Mouse (Mus musculus): ENCODE measurements around the gene Gm13539.
"Not testable (repeated sequence)": the region's sequence is repeated elsewhere in the genome, so short reads cannot be mapped to it uniquely, and the experiment has no call there.

Gene Gm13539

DNA sequence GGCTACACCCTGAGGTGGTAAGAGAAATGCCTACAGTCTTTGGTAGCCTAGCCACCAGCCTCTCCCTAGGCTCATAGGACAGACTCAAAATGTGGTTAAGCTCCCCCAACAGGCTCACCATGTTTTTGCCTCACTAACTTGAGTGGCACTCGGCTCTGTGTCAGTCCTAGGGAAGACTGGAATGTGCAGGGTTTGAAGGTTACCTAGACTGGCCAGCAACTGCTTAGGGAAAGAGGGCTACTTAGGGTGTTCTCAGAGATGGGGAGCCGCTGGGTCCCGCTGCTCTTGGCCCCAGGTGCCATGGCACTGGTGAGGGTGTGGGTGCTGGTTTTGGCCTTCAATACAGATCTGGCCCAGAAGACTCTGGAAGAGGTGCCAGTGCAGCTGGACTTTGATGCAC, at the start of gene Gm13539:
Gm13539 (plus strand) TSS at position 301 of the 400 bp plus-strand sequence.
- DNase-seq (ENCODE audit: low spot score) = no peak

DNA sequence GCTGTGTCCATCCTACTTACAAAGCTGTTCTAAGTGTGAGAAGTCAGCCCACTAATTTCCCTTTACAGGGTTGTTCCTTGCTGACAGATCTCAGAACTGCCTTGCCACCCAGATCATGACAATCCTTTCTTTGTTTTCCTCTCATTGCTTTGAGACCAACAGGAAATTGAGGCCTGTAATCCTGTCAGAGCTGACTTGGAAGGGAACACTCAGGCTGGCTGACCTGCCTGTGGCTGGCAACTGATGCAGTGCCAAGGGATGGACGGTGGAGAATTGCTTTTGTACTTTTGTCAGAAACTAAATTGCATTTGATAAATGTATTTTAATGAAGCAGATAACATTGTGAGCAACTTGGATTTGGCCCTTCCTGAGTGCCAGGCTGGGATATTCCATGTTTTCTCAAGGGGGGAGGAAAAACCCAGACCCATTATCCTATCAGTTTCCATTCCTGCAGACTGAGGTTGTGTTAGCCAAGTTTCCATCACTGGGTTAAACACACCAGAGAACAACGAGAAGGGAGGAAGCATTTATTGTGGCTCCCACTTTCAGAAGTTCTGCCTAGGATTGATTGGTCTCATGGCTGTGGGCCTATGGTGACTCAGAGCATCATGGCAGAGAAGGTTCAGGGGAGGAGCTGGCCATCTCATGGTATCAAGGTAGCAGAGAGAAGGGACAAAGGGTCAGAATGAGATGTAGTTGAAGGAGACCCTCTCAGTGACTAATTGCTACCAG, 48.7 kb upstream of the Gm13539 start:
- DNase-seq (ENCODE audit: low spot score) = no peak

DNA sequence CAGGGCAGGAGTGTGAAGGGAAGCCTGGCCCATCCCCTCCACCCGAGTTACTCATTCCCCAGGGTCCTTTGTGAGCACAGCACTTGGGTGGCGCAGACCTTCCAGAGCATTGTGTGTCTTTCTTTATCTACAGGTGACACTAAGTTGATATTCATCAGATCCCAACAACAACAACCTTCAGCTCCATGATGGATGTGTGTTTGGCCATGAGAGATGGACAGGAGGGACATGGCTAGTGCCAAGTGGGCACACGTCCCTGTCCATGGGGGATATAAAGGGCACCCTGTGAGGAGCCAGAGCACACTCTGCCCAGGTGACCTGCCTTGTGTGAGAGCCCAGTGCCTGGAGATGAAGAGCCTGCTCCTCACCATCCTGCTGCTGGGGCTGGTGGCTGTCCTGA, 45.3 kb upstream of the Gm13539 start, which contains the start of gene Obp2b:
Obp2b (plus strand) TSS at position 301 of the 400 bp plus-strand sequence.
- DNase-seq (ENCODE audit: low spot score) = not testable (repeated sequence)

DNA sequence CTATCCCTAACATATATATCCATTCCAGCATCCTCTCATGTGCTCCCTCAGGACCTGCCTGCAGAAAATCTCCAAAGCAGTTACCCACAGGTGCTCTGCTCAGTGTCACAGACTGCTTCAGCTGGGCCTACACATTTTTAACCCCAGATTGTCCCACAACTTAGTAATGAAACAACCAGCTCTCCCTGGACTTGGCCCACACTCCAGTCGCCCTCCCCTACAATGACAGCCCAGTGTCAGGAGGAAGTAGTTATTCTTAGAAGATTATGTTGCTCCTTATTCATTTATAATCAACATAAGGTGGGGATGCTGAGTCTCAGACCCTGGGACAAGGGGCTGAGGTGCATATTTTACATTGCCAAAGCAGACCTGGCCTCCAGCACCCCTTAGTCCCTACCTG, 40.4 kb upstream of the Gm13539 start:
- DNase-seq (ENCODE audit: low spot score) = no peak

DNA sequence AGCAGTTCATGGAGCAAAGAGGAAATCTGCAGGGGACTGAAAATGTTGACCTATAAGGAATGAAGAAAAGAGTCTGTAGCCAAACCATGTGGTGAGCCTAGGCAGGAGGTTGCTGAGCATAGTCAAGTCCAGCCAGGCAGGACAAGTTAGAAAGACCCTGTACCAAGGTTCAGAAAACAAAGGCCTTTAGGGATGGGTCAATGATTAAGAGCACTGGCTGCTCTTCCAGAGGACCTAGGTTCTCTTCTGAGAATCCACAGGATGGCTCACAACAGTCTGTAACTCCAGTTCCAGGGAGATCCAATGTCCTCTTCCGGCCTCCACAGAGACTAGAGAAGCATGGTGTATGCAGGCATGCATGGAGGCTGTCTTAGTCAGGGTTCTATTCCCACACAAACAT, 27.9 kb upstream of the Gm13539 start:
- DNase-seq (ENCODE audit: low spot score) = no peak

DNA sequence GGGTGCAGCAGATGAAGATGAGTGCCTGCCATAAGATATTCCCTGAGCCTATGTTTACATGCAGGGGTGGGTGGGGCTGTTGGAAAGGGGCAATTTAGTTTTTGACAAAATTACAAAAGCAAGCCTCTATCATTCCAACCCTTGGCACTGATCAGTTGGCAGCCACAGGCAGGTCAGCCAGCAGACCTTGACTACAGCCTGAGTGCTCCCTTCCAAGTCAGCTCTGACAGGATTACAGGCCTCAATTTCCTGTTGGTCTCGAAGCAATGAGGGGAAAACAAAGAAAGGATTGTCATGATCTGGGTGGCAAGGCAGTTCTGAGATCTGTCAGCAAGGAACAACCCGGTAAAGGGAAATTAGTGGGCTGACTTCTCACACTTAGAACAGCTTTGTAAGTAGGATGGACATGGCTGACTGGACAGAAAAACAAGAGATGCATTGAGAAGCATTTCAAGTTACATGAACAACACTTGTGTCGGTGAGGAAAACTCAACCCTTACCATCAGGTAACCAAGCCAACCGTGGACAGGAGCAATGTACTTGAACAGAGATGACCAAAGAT, 23.9 kb upstream of the Gm13539 start:
- no peak for DNase-seq (ENCODE audit: low spot score)

DNA sequence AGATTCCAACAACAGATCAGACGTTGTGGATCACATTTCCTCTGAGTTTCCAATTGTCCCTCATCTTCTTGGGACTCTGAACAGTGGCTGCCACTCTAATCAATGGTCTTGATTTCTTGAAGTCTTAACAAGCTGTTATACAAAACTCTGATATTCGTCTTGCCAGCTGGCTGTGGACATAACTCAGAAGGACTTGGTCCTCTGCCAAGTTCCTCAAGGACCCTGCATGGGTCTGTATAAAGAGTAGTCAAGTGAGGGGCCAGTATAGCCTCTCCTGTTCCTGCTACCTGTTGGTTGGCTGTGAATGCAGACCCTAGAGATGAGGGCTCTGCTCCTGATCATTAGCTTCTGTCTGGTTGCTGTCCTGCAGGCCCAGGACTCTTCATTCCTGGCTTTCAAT, 16.8 kb upstream of the Gm13539 start, which contains the start of gene Lcn3:
Lcn3 (plus strand) TSS at position 301 of the 400 bp plus-strand sequence.
- no peak for DNase-seq (ENCODE audit: low spot score)

DNA sequence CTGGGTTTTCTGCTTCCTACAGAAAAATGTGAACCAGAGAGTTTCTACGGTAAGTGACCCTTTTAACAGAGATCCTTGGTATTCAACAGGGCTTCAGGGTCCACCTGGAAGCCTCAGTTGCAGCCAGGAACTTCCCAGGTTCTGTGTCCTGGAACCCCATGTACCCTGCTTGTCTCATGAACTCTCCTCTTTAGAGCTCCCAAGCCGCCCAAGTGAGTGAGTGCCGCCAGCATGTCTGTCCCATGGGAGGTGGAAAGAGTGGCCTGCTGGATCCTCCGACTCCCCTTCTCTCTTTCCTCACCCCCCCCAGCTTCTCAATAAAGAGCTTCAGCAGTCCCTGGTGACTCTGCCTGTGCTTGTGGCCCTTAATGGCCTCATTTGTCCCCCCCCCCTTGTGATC, 14.3 kb upstream of the Gm13539 start:
- DNase-seq (ENCODE audit: low spot score) = no peak

DNA sequence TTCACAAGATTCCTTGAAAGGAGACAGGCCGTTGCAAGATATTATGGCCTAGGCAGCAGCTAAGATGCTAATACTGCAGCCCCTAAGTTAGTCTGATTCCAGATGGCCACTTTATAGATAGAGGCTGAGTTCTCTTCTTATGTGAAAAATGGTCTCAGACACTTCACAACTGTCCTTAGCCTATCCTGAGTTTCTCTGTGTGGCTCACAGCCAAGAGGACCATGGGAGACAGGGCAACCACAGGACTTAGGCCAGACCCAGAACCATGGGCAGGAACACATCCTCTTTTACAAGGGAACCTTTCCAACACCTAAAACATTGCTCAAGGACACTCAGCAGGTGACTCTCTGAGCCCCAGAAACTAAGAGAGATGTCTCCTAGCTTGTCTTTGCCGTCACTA, 8.6 kb upstream of the Gm13539 start:
- DNase-seq (ENCODE audit: low spot score) = no peak

DNA sequence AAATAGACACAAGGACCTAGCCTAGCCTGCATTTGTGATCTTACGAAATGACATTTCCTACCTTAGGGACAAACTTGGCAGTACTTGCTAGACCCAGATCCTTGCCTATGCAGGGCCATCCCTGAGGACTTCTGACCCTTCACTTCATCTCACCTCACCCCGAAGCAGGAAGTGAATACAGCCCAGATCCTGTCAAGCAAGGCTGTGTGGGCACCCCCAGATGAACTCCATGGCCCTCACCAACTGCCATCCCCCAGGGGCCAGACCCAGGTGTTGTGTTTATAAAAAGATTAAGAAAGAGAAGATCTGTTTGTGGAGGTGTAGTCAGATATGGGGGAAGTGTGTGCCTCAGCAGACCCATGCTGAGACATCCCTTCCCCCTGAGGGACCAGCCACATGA, 7.4 kb upstream of the Gm13539 start:
- no peak for DNase-seq (ENCODE audit: low spot score)

DNA sequence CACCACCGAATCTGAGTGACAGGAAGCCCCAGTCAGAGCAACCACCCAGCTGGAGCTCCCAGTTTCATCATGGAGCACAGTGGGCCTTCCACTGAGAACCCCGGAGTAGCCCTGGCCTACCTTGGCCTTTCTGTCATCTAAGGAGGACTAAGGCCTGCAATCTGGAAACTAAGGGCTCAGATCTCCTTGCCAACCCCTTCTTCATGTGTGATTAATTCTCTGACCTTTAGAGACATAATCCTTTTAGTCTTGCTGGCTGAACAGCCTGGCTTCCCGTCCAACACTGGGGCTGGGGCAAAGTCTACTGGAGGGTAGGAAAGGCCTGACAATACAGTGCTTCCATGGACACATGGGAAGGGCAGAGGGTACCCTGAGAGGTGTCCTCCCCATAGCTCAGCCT, 6.1 kb upstream of the Gm13539 start:
- DNase-seq (ENCODE audit: low spot score) = no peak

DNA sequence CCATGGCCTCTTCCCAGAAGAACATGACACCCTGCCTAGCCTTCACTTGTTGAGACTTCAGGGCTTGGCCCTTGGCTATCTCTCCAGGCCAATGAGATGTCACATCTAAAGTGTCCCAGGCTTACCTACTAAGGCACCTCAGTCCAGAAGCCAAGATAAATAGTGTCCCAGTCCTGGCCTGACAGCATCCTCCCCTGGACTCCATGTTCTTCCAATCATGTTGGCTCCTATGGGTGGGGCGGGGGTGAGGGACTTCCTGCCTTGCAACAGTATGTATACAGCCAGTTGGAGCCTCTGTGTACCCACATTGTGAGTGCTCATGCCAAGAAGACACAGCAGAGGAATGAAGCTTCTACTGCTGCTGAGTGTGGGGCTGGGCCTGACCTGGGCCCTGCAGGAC, 5.3 kb upstream of the Gm13539 start, which contains the start of gene Lcn11:
Lcn11 (plus strand) TSS at position 301 of the 400 bp plus-strand sequence.
- no peak for DNase-seq (ENCODE audit: low spot score)

DNA sequence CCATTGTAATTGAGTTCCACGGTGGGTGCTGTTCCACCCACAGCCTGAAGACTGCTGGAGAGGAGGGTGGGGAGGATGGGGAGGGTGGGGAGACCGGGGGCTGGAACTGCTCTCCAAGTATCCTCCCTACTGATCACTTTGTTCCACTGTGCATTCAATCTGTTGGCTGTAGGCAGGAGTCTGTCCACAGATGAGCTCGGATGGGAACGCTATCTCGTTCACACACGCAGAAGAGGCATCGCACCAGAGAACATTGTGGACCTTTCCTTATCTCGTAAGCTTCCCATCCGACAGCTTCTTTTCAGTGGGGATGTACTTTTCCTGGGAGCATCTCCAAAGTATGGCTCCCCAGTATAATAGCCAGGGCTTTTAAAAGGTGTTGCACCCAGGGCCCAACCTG, 3.0 kb upstream of the Gm13539 start:
- DNase-seq (ENCODE audit: low spot score) = no peak

DNA sequence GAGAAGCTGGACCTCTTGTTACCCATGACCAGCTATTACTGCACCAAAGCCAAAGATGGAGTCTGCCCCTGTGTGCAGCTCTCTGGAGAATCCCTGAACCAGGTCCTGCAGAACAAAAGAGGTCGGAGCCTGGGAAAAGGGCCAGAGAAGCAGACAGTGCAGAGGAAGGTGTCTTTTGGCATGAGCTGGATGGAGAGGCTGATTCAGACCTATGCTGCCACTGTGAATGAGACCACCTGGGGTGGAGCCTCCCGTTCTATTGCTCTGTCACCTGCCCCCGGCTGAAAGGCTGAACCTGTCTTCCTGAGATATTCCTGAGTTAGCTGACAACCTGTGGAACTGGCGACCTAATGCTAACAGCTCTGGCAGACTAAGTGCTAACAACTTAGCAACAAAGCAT, 1.1 kb upstream of the Gm13539 start:
- DNase-seq (ENCODE audit: low spot score) = no peak

DNA sequence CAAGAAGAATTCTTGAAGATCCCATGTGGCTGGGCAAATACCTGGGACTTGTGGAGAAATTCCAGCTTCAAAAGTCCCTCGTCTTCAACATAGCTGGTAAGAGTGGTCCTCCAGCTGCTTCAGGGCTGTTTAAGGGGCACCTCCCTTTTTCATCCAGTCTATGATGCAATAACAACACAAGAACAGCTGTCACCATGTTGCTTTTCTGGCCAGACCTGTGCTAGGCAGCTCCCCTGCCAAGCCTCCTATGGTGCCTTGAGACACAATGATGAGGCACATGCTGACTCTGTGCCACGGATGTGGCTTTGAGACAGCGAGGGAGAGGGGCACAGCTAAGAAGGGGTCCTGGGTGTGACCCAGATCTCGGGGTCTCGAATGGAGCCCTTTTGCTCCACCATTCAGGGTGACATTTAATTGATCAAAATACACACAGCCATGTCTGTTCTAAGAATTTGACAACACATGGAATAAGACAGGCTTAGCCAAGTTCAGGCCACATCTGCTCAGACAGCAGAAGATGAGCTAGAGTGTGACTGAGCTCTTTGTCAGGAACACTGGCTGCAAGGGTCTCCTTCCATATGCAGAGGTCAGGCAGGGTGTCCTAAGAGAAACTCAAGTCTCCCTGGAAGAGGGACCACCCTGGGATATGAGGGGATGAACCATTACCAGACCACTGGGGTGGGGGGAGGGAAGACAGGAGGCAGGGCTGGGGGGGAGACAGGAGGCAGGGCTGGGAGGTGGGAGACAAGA, 3.7 kb downstream of the Gm13539 start:
- DNase-seq (ENCODE audit: low spot score) = no peak

DNA sequence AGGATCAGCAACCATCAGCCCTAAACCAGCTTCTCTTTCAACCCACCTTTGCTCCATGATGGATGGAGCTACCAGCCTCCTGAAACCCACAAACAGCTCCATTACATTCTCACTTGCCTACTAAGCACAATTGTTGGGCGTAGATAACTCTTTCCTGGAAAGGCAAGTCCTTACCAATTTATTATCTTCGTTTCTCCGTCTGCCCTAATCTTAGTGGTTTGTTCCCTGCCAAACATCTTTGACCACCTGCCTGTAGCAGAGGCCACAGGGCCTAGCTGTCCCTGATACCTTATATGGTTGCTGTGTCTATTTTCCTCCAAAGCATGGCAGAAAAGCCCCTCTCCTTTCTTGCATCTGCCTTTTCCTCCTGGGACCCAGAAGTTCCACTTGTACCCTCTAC, 7.0 kb downstream of the Gm13539 start:
- no peak for DNase-seq (ENCODE audit: low spot score)

DNA sequence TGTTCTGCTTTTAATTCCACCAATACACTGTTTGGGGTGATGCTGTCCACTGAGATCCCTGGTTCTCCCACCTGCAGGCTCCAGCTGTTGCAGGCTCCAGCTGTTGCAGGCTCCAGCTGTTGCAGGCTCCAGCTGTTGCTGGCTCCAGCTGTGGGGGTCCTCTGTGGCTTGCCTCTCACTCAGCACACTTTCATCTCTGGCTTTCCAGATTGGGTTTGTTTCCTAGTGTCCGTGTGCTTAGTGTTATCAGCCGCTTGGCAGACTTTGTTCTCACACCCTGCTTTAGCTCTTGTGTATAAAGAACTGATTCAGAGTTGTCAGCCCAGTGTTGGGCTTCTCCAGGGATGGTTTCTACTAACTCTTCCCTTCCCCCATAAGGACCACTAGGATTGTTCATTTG, 15.6 kb downstream of the Gm13539 start:
- DNase-seq (ENCODE audit: low spot score) = no peak

DNA sequence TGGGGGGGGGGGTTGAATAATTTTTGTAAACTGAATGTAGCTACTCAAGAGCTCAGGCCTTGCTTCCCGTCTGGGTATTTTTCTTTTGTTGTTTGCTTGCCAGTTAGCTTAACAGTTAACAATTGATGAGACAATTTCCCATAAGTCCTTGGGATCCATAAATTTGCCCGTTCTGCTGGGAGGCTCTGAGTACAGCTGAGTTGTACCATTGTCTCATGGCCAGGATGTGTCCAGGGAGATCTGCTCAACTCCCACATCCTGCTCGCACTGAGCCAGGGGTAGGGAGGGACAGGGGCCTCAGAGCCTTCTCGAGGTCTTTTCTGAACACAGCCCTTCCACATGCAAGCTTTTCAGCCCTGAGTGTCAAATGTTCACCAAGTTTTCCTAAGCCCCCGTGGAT, 16.0 kb downstream of the Gm13539 start:
- DNase-seq (ENCODE audit: low spot score) = no peak

DNA sequence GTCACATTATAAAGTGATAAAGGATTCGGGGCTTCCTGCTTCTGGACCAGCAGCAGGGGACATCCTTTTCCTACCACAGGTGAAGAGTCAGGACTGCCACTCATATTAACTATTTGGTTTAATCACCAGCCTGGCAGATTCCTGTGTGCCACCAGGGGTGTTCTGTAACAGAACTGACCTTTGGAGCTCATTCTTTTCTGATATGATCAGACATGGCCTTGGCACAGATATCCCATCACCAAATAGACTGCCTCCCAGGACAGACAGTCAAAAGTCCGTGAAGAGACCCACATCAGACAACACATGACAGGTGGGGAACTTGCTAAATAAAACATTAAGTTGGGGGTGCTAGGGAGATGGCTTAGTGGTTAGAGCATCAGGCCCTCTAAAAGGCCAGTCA, 29.7 kb downstream of the Gm13539 start:
- no peak for DNase-seq (ENCODE audit: low spot score)

DNA sequence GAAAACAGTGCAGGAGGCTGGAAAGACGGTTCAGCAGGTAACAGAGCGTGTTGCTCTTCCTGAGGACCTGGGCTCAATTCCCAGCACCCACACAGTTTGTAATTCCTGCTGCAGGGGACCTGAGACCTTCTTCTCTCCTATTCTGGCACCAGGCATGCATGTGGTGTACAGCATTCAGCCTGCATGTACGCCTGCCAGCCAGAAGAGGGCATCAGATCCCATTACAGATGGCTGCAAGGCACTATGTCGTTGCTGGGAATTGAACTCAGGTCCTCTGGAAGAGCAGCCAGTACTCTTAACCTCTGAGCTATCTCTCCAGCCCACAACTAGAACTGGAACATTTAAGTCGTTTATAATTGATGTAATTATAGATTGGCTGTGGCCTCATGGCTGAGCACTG, 31.3 kb downstream of the Gm13539 start:
- no peak for DNase-seq (ENCODE audit: low spot score)

DNA sequence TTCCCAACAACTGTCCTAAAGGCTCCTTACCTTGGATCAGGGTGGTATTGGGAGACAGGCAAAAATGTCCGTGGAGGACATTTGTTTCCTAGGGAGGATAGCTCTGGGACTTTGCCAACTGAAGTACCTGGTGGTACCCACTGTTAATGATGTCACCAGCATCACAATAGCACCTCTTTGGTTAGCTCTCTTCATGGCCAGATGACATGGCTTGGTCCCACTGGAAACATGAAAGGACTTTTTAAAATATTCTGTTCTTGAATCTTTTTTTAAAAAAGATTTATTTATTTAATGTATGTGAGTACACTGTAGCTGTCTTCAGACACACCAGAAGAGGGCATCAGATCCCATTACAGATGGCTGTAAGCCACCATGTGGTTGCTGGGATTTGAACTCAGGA, 33.7 kb downstream of the Gm13539 start, which contains the start of gene Glt6d1:
Glt6d1 (minus strand) TSS at position 101 of the 400 bp plus-strand sequence.
- not testable (repeated sequence) for DNase-seq (ENCODE audit: low spot score)

DNA sequence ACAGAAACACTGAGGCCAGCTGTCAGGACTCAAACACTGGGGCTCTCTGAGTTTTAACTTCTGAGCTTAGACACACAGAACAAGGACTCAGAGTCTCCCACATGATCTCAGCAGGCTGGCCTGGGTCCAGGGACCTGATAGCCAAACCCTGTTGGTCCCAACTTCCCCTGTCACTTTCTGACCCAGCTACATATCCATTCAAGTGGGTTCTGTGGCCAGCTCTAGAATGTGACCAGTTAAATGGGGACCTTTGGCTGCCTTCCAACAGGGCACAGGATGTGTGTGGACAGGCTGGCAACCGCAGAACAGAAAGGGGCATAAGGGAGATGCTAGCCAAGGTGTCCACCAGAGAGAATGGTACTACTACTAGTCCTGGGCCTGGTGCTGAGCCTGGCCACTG, 40.7 kb downstream of the Gm13539 start, which contains the start of gene Lcn9:
Lcn9 (plus strand) TSS at position 348 of the 400 bp plus-strand sequence.
- DNase-seq (ENCODE audit: low spot score) = no peak

DNA sequence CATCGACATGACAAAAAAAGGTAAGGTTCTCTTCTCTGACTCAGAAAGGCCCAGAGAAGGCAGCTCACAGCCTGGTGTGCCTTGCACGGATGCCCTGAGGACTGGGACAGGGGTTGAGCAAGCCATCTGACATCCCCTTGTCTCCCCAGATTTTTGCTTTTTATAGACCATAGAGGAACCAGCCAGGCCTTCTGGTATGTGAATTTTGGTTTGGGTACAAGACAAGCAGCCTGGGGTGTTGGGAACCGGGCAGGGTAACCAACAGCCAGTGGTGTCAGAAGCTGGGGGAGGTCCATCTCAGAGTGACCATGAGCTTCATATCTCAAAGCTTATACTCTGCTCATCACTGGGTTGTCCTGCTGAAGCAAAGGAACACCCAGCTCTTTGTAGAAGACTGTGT, 42.7 kb downstream of the Gm13539 start:
- no peak for DNase-seq (ENCODE audit: low spot score)
